Comparison of ENCODE assay signal across 7 mouse cellular contexts in the genomic region with DNA sequence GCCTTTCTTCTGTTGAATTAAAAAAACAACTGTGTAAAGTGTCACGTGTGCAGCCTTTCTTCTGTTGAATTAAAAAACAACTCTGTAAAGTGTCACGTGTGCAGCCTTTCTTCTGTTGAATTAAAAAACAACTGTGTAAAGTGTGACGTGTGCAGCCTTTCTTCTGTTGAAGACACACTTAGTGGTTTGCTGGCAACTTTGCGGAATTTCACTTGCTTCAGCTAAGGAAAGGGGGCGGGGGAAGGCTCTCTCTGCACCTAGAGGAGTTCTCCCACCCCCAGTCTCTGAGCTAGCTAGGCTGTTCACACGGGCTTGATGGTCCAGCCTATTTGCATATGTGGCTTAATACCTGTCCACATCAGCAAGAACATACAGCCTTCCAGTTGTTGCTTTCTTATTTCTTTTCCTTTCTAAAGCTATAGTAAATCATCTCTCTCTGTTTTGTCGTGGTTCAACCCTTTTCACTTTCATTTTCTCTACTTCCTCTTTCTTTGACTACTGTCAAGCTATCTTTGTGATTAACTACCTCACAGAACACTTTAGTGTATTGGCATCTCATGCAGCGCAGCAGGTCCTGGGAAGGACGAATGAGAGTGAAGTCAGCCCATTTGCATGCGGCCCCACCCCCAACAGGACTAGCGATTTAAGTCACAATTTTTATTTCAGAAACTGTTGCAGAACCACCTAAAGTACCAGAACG. TPM values are rescaled to one million over a fixed set of nuclear protein-coding genes. Genes with fewer than 3 reads are reported as not detected.
A peak's percentile ranks its signal among the peaks of the same experiment; 100 is the strongest.
DNase-seq lines count a peak whose midpoint lies in the region; ATAC-seq and TF ChIP-seq lines count a peak whose summit lies in the region.

No protein-coding gene starts in this region.

- peak overlapping the region; percentile 62 for H3K4me3 ChIP-seq in G1E (ENCODE audit: low read depth, low read length)
- H3K4me3 ChIP-seq in megakaryocyte, embryonic 14.5 days (replicated peaks): peak overlapping the region; percentile 91
- H3K4me3 ChIP-seq in embryonic facial prominence, embryonic 10.5 days: no peak overlapping the region
- H3K4me3 ChIP-seq in hindbrain, embryonic 10.5 days: no peak overlapping the region

- DNase-seq in CD4-positive helper T cell, adult 2 months (ENCODE audit: low read depth, low spot score): peak; percentile 95
- peak; percentile 12 for DNase-seq in G1E (ENCODE audit: low spot score)
- peak; percentile 79 to 82 for DNase-seq in thymus, postnatal 36 days
- no peak for DNase-seq in embryonic facial prominence, embryonic 10.5 days (ENCODE audit: low spot score)
- no peak for DNase-seq in hindbrain, embryonic 10.5 days (ENCODE audit: low spot score)

- H3K27me3 ChIP-seq in G1E (ENCODE audit: insufficient read depth, low read length): peaks cover 3% of the 10 kb centered on the region; the same call in 1 of the 2 replicates
- H3K27me3 ChIP-seq in megakaryocyte, embryonic 14.5 days (replicated peaks): no peaks in the 10 kb centered on the region
- no peaks in the 10 kb centered on the region for H3K27me3 ChIP-seq in embryonic facial prominence, embryonic 10.5 days (replicated peaks; ENCODE audit: low read depth, poor library complexity, severe bottlenecking)
- H3K27me3 ChIP-seq in hindbrain, embryonic 10.5 days (ENCODE audit: insufficient read depth, poor library complexity, severe bottlenecking): no peaks in the 10 kb centered on the region

- no peak for TF ChIP-seq CTCF in G1E (IDR thresholded peaks at IDR 0.05; ENCODE audit: low read depth, low read length)

- H3K27ac ChIP-seq in embryonic facial prominence, embryonic 10.5 days (replicated peaks): no peak overlapping the region
- no peak overlapping the region for H3K27ac ChIP-seq in hindbrain, embryonic 10.5 days

- H3K4me1 ChIP-seq in G1E (ENCODE audit: insufficient read depth, low read depth, low read length): peaks cover 8% of the 10 kb centered on the region; the same call in 1 of the 2 replicates
- H3K4me1 ChIP-seq in megakaryocyte, embryonic 14.5 days: peaks cover 16% of the 10 kb centered on the region
- peaks cover 15% of the 10 kb centered on the region; the same call in 1 of the 2 replicates for H3K4me1 ChIP-seq in embryonic facial prominence, embryonic 10.5 days
- H3K4me1 ChIP-seq in hindbrain, embryonic 10.5 days (replicated peaks): no peaks in the 10 kb centered on the region

- no peaks in the 10 kb centered on the region for H3K36me3 ChIP-seq in G1E (replicated peaks)
- no peaks in the 10 kb centered on the region for H3K36me3 ChIP-seq in megakaryocyte, embryonic 14.5 days (replicated peaks; ENCODE audit: low read length)
- peaks cover 6% of the 10 kb centered on the region; the same call in 1 of the 2 replicates for H3K36me3 ChIP-seq in embryonic facial prominence, embryonic 10.5 days (replicated peaks)
- no peaks in the 10 kb centered on the region for H3K36me3 ChIP-seq in hindbrain, embryonic 10.5 days

- ATAC-seq in G1E (ENCODE audit: extremely low read depth, insufficient number of reproducible peaks, low FRiP score, poor library complexity, severe bottlenecking): peak; percentile 75
- ATAC-seq in inflammation-experienced regulatory T-cells, adult 6 months: peak; percentile 93

- WGBS in embryonic facial prominence, embryonic 10.5 days: 77% methylated on average over 12 of the region's 12 CpGs
- WGBS in hindbrain, embryonic 10.5 days: 74% methylated on average over 12 of the region's 12 CpGs

- peaks cover 12% of the 10 kb centered on the region for H3K9me3 ChIP-seq in G1E (replicated peaks)
- H3K9me3 ChIP-seq in megakaryocyte, embryonic 14.5 days: no peaks in the 10 kb centered on the region
- H3K9me3 ChIP-seq in embryonic facial prominence, embryonic 10.5 days: no peaks in the 10 kb centered on the region
- no peaks in the 10 kb centered on the region for H3K9me3 ChIP-seq in hindbrain, embryonic 10.5 days

RNA-seq across cellular contexts. Expression of a gene that starts 41.2 kb away (rescaled TPM):
- 0.34 TPM in 1 of 2 replicates, not detected in the other for total RNA-seq in G1E (2014; fragmentation: Nextera tagmentation)
- 0.82 and 2.0 TPM in 2 replicates for total RNA-seq in G1E (2017)
- not detected in 2 replicates for polyA plus RNA-seq in G1E (2012)
- polyA plus RNA-seq in inflammation-experienced regulatory T-cells, adult 6 months (2017; shearing (Covaris generic)): 10 to 100 TPM in 2 of 3 experiments, 1 to 10 TPM in 1; 7.2 to 26.4 (median 22.9) TPM
- not detected in 2 replicates for polyA plus RNA-seq in megakaryocyte, embryonic 14.5 days (2012; ENCODE audit: insufficient read depth, low replicate concordance)
- 14.6 and 17.8 TPM in 2 replicates for polyA plus RNA-seq in embryonic facial prominence, embryonic 10.5 days (2016; fragmentation: Nextera tagmentation; extraction: Ambion mirVana)
- 8.2 and 9.3 TPM in 2 replicates for polyA plus RNA-seq in hindbrain, embryonic 10.5 days (2016; fragmentation: Nextera tagmentation; extraction: Ambion mirVana)

RNA-seq across cellular contexts. Expression of a gene that starts 53.7 kb away (rescaled TPM):
- total RNA-seq in G1E (2014; fragmentation: Nextera tagmentation) (10.3 and 12.0 TPM in 2 replicates), G1E (2017) (9.8 and 11.4 TPM in 2 replicates)
- 17.8 and 18.6 TPM in 2 replicates for polyA plus RNA-seq in G1E (2012)
- polyA plus RNA-seq in inflammation-experienced regulatory T-cells, adult 6 months (2017; shearing (Covaris generic)): 10 to 100 TPM; 34.9 to 49.3 (median 43.3) TPM
- polyA plus RNA-seq in megakaryocyte, embryonic 14.5 days (2012; ENCODE audit: insufficient read depth, low replicate concordance): 11.8 and 27.2 TPM in 2 replicates
- 70.4 and 73.0 TPM in 2 replicates for polyA plus RNA-seq in embryonic facial prominence, embryonic 10.5 days (2016; fragmentation: Nextera tagmentation; extraction: Ambion mirVana)
- polyA plus RNA-seq in hindbrain, embryonic 10.5 days (2016; fragmentation: Nextera tagmentation; extraction: Ambion mirVana): 79.0 and 101 TPM in 2 replicates

Comparison
In these comparisons a context has a peak if more than half of its experiments do, and no peak if none do; other contexts are left out.
1. DNase-seq: peak in CD4-positive helper T cell, adult 2 months (single experiment), G1E (single experiment) and thymus, postnatal 36 days (2 of 2); none in embryonic facial prominence, embryonic 10.5 days (single experiment) and hindbrain, embryonic 10.5 days (single experiment).
2. H3K4me3 ChIP-seq: peak in G1E (single experiment) and megakaryocyte, embryonic 14.5 days (single experiment); none in embryonic facial prominence, embryonic 10.5 days (single experiment) and hindbrain, embryonic 10.5 days (single experiment).